Mouse (Mus musculus): ENCODE data around the gene Pink1. TPM values are rescaled to one million over a fixed set of nuclear protein-coding genes. Genes with fewer than 3 reads are reported as not detected.
A peak's percentile ranks its signal among the peaks of the same experiment; 100 is the strongest.

Gene Pink1
- total RNA-seq, 2 experiments from 2014 or later: 141 to 211 TPM

GRCm38 (mm10) chr4:138313021-138313420 is 13.1 kb downstream of the Pink1 start:
- no peak for DNase-seq

GRCm38 (mm10) chr4:138312105-138312504 is 14.0 kb downstream of the Pink1 start:
- DNase-seq: no peak

- peak; percentile 39 to 47 for DNase-seq
Observed at GRCm38 (mm10) chr4:138311595-138311994, 14.5 kb downstream of the Pink1 start.

GRCm38 (mm10) chr4:138310311-138310910 is 15.7 kb downstream of the Pink1 start:
- DNase-seq: no peak

GRCm38 (mm10) chr4:138307739-138308138 is 18.4 kb downstream of the Pink1 start:
- no peak for DNase-seq

GRCm38 (mm10) chr4:138307025-138307424 is 19.1 kb downstream of the Pink1 start:
- DNase-seq: no peak

GRCm38 (mm10) chr4:138304340-138305104 is 21.6 kb downstream of the Pink1 start, which contains the start of gene Ddost:
Gene Ddost (plus strand): TSS chr4:138304730.
- DNase-seq: peak; percentile 97 to 98

- DNase-seq: no peak
Observed at GRCm38 (mm10) chr4:138303742-138304141, 22.4 kb downstream of the Pink1 start.

GRCm38 (mm10) chr4:138303011-138303410 is 23.1 kb downstream of the Pink1 start:
- no peak for DNase-seq

- DNase-seq: no peak
Observed at GRCm38 (mm10) chr4:138301271-138301780, 24.8 kb downstream of the Pink1 start.

- no peak for DNase-seq
Observed at GRCm38 (mm10) chr4:138293949-138294550, 32.1 kb downstream of the Pink1 start.

GRCm38 (mm10) chr4:138293261-138293948 is 32.7 kb downstream of the Pink1 start:
- DNase-seq: no peak

- DNase-seq: no peak
Observed at GRCm38 (mm10) chr4:138292028-138292427, 34.1 kb downstream of the Pink1 start.

GRCm38 (mm10) chr4:138288691-138289090 is 37.4 kb downstream of the Pink1 start:
- no peak for DNase-seq

- DNase-seq: no peak
Observed at GRCm38 (mm10) chr4:138286411-138286810, 39.7 kb downstream of the Pink1 start.

GRCm38 (mm10) chr4:138282834-138283233 is 43.3 kb downstream of the Pink1 start:
- DNase-seq: peak; percentile 55 to 74

GRCm38 (mm10) chr4:138278346-138278745 is 47.8 kb downstream of the Pink1 start:
- peak in 1 of 2 experiments; percentile 44 for DNase-seq

- no peak for DNase-seq
Observed at GRCm38 (mm10) chr4:138272011-138272997, 53.8 kb downstream of the Pink1 start.

GRCm38 (mm10) chr4:138267869-138268268 is 58.2 kb downstream of the Pink1 start:
- no peak for DNase-seq
